Comparison of ENCODE assay signal across 18 mouse cellular contexts in genomic region chr17:83830616-83831292, GRCm38 (mm10). TPM values are rescaled to one million over a fixed set of nuclear protein-coding genes. Genes with fewer than 3 reads are reported as not detected.
A peak's percentile ranks its signal among the peaks of the same experiment; 100 is the strongest.
DNase-seq lines count a peak whose midpoint lies in the region; ATAC-seq and TF ChIP-seq lines count a peak whose summit lies in the region.
"Had no signal": no experiment of that assay in that cellular context is flagged by ENCODE, and none has a peak within 500 bp of the region (broad histone marks: within the 10 kb centered on the region; RNA-seq: fewer than 3 reads in every experiment).

No protein-coding gene starts in this region.

- no peaks in the 10 kb centered on the region for H3K27me3 ChIP-seq in heart, embryonic 13.5 days (replicated peaks)
- H3K27me3 ChIP-seq in midbrain, postnatal 0 days (ENCODE audit: insufficient read depth, low read length), result no peaks in the 10 kb centered on the region
- H3K27me3 ChIP-seq in forebrain, embryonic 16.5 days (replicated peaks; ENCODE audit: control insufficient read depth, insufficient read depth, low read length), result no peaks in the 10 kb centered on the region
- H3K27me3 ChIP-seq: hindbrain, embryonic 12.5 days; neural tube, embryonic 15.5 days had no signal

- 0 out of 2 replicates have a peak overlapping the region, but pooled peaks have one; percentile 7 for H3K9ac ChIP-seq in heart, embryonic 13.5 days
- H3K9ac ChIP-seq in midbrain, postnatal 0 days (replicated peaks; ENCODE audit: low read length, poor library complexity, severe bottlenecking), result no peak overlapping the region
- H3K9ac ChIP-seq in forebrain, embryonic 16.5 days (replicated peaks; ENCODE audit: low read depth, low read length), result no peak overlapping the region
- H3K9ac ChIP-seq: hindbrain, embryonic 12.5 days; neural tube, embryonic 15.5 days had no signal

- ATAC-seq in heart, embryonic 13.5 days (ENCODE audit: extremely low read depth, insufficient number of reproducible peaks, low FRiP score, low TSS enrichment), result no peak
- ATAC-seq in midbrain, postnatal 0 days (ENCODE audit: low FRiP score), result no peak
- no peak for ATAC-seq in forebrain, embryonic 16.5 days
- ATAC-seq: CD4-positive, CD25-positive, alpha-beta regulatory T cell, adult 4 months; midbrain, embryonic 16.5 days had no signal

- H3K4me1 ChIP-seq in heart, embryonic 13.5 days, result peaks cover 17% of the 10 kb centered on the region
- H3K4me1 ChIP-seq in midbrain, postnatal 0 days (ENCODE audit: insufficient read depth, low read length), result no peaks in the 10 kb centered on the region
- no peaks in the 10 kb centered on the region for H3K4me1 ChIP-seq in forebrain, embryonic 16.5 days (replicated peaks; ENCODE audit: control insufficient read depth, insufficient read depth, low read length)
- H3K4me1 ChIP-seq: neural tube, embryonic 15.5 days had no signal

- no peak for DNase-seq in heart, adult 18-20 months
- peak; percentile 89 for DNase-seq in 416B (ENCODE audit: low read depth)
- peak; percentile 16 for DNase-seq in T-cell, adult 2 months (ENCODE audit: low spot score)
- no peak for DNase-seq in midbrain, postnatal 0 days (ENCODE audit: low spot score)
- DNase-seq in layer of hippocampus, postnatal 25 days (ENCODE audit: extremely low spot score in 1 of 2, low spot score in 1 of 2), result no peak
- DNase-seq: adrenal gland, postnatal 25 days; cerebellum, adult 11 months; heart, adult 2 months; kidney, adult 11 months; lung, postnatal 14 days had no signal

- no peak overlapping the region for H3K4me3 ChIP-seq in heart, embryonic 13.5 days
- no peak overlapping the region for H3K4me3 ChIP-seq in macrophage (ENCODE audit: inconsistent target)
- H3K4me3 ChIP-seq in midbrain, postnatal 0 days (ENCODE audit: low read depth, low read length), result no peak overlapping the region
- no peak overlapping the region for H3K4me3 ChIP-seq in forebrain, embryonic 16.5 days (replicated peaks; ENCODE audit: low read length)
- H3K4me3 ChIP-seq: heart, adult 2 months; hindbrain, embryonic 12.5 days; limb, embryonic 10.5 days; neural tube, embryonic 15.5 days had no signal

- no peak overlapping the region for H3K4me2 ChIP-seq in heart, embryonic 13.5 days
- H3K4me2 ChIP-seq in midbrain, postnatal 0 days (ENCODE audit: low read depth, low read length, poor library complexity, severe bottlenecking), result no peak overlapping the region
- H3K4me2 ChIP-seq in forebrain, embryonic 16.5 days (ENCODE audit: low read length), result no peak overlapping the region
- H3K4me2 ChIP-seq: hindbrain, embryonic 12.5 days; neural tube, embryonic 15.5 days had no signal

- no peak for TF ChIP-seq CTCF in midbrain, postnatal 0 days (IDR thresholded peaks at IDR 0.05)

- H3K36me3 ChIP-seq in heart, embryonic 13.5 days, result no peaks in the 10 kb centered on the region
- no peaks in the 10 kb centered on the region for H3K36me3 ChIP-seq in macrophage (ENCODE audit: inconsistent target)
- H3K36me3 ChIP-seq in midbrain, postnatal 0 days (ENCODE audit: insufficient read depth, low read length), result no peaks in the 10 kb centered on the region
- no peaks in the 10 kb centered on the region for H3K36me3 ChIP-seq in forebrain, embryonic 16.5 days (ENCODE audit: control insufficient read depth, insufficient read depth)
- H3K36me3 ChIP-seq: hindbrain, embryonic 12.5 days; limb, embryonic 10.5 days; neural tube, embryonic 15.5 days had no signal

- WGBS in heart, embryonic 13.5 days, result 93% methylated on average over 4 of the region's 4 CpGs
- 51% methylated on average over 4 of the region's 4 CpGs for WGBS in macrophage (ENCODE audit: missing documents)
- 95% methylated on average over 4 of the region's 4 CpGs for WGBS in midbrain, postnatal 0 days
- 82% methylated on average over 4 of the region's 4 CpGs for WGBS in forebrain, embryonic 16.5 days

- no peaks in the 10 kb centered on the region for H3K9me3 ChIP-seq in heart, embryonic 13.5 days
- H3K9me3 ChIP-seq in midbrain, postnatal 0 days (ENCODE audit: low read length), result no peaks in the 10 kb centered on the region
- H3K9me3 ChIP-seq in forebrain, embryonic 16.5 days (ENCODE audit: control insufficient read depth, low read length), result no peaks in the 10 kb centered on the region
- H3K9me3 ChIP-seq: hindbrain, embryonic 12.5 days; limb, embryonic 10.5 days; neural tube, embryonic 15.5 days had no signal

- H3K79me2 ChIP-seq in macrophage (ENCODE audit: inconsistent target), result no peaks in the 10 kb centered on the region

- no peak overlapping the region for H3K27ac ChIP-seq in heart, embryonic 13.5 days (replicated peaks)
- H3K27ac ChIP-seq in macrophage, result peak overlapping the region; percentile 64
- no peak overlapping the region for H3K27ac ChIP-seq in midbrain, postnatal 0 days (ENCODE audit: low read depth, low read length)
- H3K27ac ChIP-seq in forebrain, embryonic 16.5 days (ENCODE audit: low read length), result no peak overlapping the region
- H3K27ac ChIP-seq: heart, adult 2 months; hindbrain, embryonic 12.5 days; limb, embryonic 10.5 days; neural tube, embryonic 15.5 days had no signal

RNA-seq across cellular contexts. Expression of gene Haao, which starts 17.0 kb away (rescaled TPM):
- polyA plus RNA-seq in heart, embryonic 13.5 days (2015; fragmentation: Nextera tagmentation; extraction: Ambion mirVana), result 0.19 and 1.3 TPM in 2 replicates
- 1 to 10 TPM in 1 of 2 experiments, under 1 TPM in 1; 0.27 to 2.0 TPM for total RNA-seq in heart, adult 18-20 months (2021)
- 1 to 10 TPM in 3 of 26 experiments, under 1 TPM in 4, not detected in 19; 0.19 to 1.5 (median 0.80) TPM for total RNA-seq in macrophage (2018; cell fraction: chromatin; rRNA removed)
- total RNA-seq in macrophage (2018; cell fraction: cytosol; rRNA removed), result under 1 TPM in 17 of 26 experiments, not detected in 9; 0.05 to 0.43 (median 0.24) TPM
- total RNA-seq in macrophage (2018; cell fraction: nucleus; rRNA removed), result 1 to 10 TPM in 3 of 26 experiments, under 1 TPM in 15, not detected in 8; 0.26 to 2.4 (median 0.62) TPM
- 0.53 to 0.67 TPM (median 0.56 TPM) in 3 replicates for polyA plus RNA-seq in macrophage (2018)
- not detected in 2 replicates for total RNA-seq in midbrain, postnatal 0 days (2014; rRNA removed)
- 0.23 and 0.56 TPM in 2 replicates for polyA plus RNA-seq in midbrain, postnatal 0 days (2015; fragmentation: Nextera tagmentation; extraction: Ambion mirVana)
- 0.14 and 0.29 TPM in 2 replicates for polyA plus RNA-seq in forebrain, embryonic 16.5 days (2015; fragmentation: Nextera tagmentation; extraction: Ambion mirVana)
- total RNA-seq in layer of hippocampus, postnatal 25 days (2021), result not detected

Comparison
In these comparisons a context has a peak if more than half of its experiments do, and no peak if none do; other contexts are left out.
1. DNase-seq: peak in 416B (single experiment) and T-cell, adult 2 months (single experiment); none in heart, adult 18-20 months (0 of 2), midbrain, postnatal 0 days (single experiment) and layer of hippocampus, postnatal 25 days (0 of 2).